In genomic region chr3:14887686-14888295, GRCm38 (mm10) we compare ENCODE assay signal across 8 mouse cellular contexts. TPM values are rescaled to one million over a fixed set of nuclear protein-coding genes. Genes with fewer than 3 reads are reported as not detected.
DNase-seq lines count a peak whose midpoint lies in the region; ATAC-seq and TF ChIP-seq lines count a peak whose summit lies in the region.

No protein-coding gene starts in this region.

- H3K4me3 ChIP-seq in hindbrain, embryonic 13.5 days = no peak overlapping the region
- H3K4me3 ChIP-seq in hindbrain, embryonic 11.5 days (ENCODE audit: low read depth, low read length) = no peak overlapping the region
- H3K4me3 ChIP-seq in brown adipose tissue, adult 24 weeks (ENCODE audit: insufficient read depth, low read depth, low read length) = no peak overlapping the region
- no peak overlapping the region for H3K4me3 ChIP-seq in midbrain, postnatal 0 days (ENCODE audit: low read depth, low read length)
- H3K4me3 ChIP-seq in intestine, embryonic 15.5 days (replicated peaks) = no peak overlapping the region

- H3K9ac ChIP-seq in hindbrain, embryonic 13.5 days = no peak overlapping the region
- H3K9ac ChIP-seq in hindbrain, embryonic 11.5 days (ENCODE audit: low read depth, low read length) = no peak overlapping the region
- H3K9ac ChIP-seq in midbrain, postnatal 0 days (replicated peaks; ENCODE audit: low read length, poor library complexity, severe bottlenecking) = no peak overlapping the region
- H3K9ac ChIP-seq in intestine, embryonic 15.5 days = no peak overlapping the region

- H3K27ac ChIP-seq in hindbrain, embryonic 13.5 days = no peak overlapping the region
- H3K27ac ChIP-seq in hindbrain, embryonic 11.5 days (ENCODE audit: low read depth, low read length) = no peak overlapping the region
- 0 out of 2 replicates have a peak overlapping the region, but pooled peaks have one; percentile 4 for H3K27ac ChIP-seq in brown adipose tissue, adult 24 weeks (replicated peaks; ENCODE audit: low read depth, low read length)
- H3K27ac ChIP-seq in midbrain, postnatal 0 days (ENCODE audit: low read depth, low read length) = no peak overlapping the region; the same call in 1 of the 2 replicates
- no peak overlapping the region for H3K27ac ChIP-seq in intestine, embryonic 15.5 days

- no peaks in the 10 kb centered on the region for H3K9me3 ChIP-seq in hindbrain, embryonic 13.5 days
- H3K9me3 ChIP-seq in hindbrain, embryonic 11.5 days (ENCODE audit: control insufficient read depth, low read length) = no peaks in the 10 kb centered on the region
- no peaks in the 10 kb centered on the region for H3K9me3 ChIP-seq in midbrain, postnatal 0 days (ENCODE audit: low read length)
- H3K9me3 ChIP-seq in intestine, embryonic 15.5 days = no peaks in the 10 kb centered on the region

- no peaks in the 10 kb centered on the region for H3K4me1 ChIP-seq in hindbrain, embryonic 13.5 days (replicated peaks)
- H3K4me1 ChIP-seq in hindbrain, embryonic 11.5 days (replicated peaks; ENCODE audit: control insufficient read depth, insufficient read depth, low read length) = no peaks in the 10 kb centered on the region
- no peaks in the 10 kb centered on the region for H3K4me1 ChIP-seq in brown adipose tissue, adult 24 weeks (ENCODE audit: control insufficient read depth, insufficient read depth, insufficient read length, low read length)
- no peaks in the 10 kb centered on the region for H3K4me1 ChIP-seq in midbrain, postnatal 0 days (ENCODE audit: insufficient read depth, low read length)
- H3K4me1 ChIP-seq in intestine, embryonic 15.5 days (replicated peaks) = no peaks in the 10 kb centered on the region

- no peaks in the 10 kb centered on the region for H3K36me3 ChIP-seq in hindbrain, embryonic 13.5 days
- H3K36me3 ChIP-seq in hindbrain, embryonic 11.5 days (ENCODE audit: control insufficient read depth, insufficient read depth, low read length) = no peaks in the 10 kb centered on the region
- H3K36me3 ChIP-seq in midbrain, postnatal 0 days (ENCODE audit: insufficient read depth, low read length) = no peaks in the 10 kb centered on the region
- no peaks in the 10 kb centered on the region for H3K36me3 ChIP-seq in intestine, embryonic 15.5 days

- no peak for ATAC-seq in hindbrain, embryonic 13.5 days (ENCODE audit: low FRiP score)
- no peak for ATAC-seq in hindbrain, embryonic 11.5 days (ENCODE audit: low FRiP score)
- ATAC-seq in midbrain, postnatal 0 days (ENCODE audit: low FRiP score) = no peak
- ATAC-seq in intestine, embryonic 15.5 days = no peak

- H3K27me3 ChIP-seq in hindbrain, embryonic 13.5 days = peaks cover 9% of the 10 kb centered on the region
- H3K27me3 ChIP-seq in hindbrain, embryonic 11.5 days (ENCODE audit: control insufficient read depth, insufficient read depth, low read length) = peaks cover 4% of the 10 kb centered on the region; the same call in 1 of the 2 replicates
- H3K27me3 ChIP-seq in midbrain, postnatal 0 days (ENCODE audit: insufficient read depth, low read length) = no peaks in the 10 kb centered on the region
- peaks cover 6% of the 10 kb centered on the region; the same call in 1 of the 2 replicates for H3K27me3 ChIP-seq in intestine, embryonic 15.5 days (replicated peaks)

- 0 out of 2 replicates have a peak overlapping the region, but pooled peaks have one; percentile 5 for H3K4me2 ChIP-seq in hindbrain, embryonic 13.5 days
- H3K4me2 ChIP-seq in hindbrain, embryonic 11.5 days (replicated peaks; ENCODE audit: low read depth, low read length) = no peak overlapping the region
- peak overlapping the region; percentile 21; the same call in 1 of the 2 replicates for H3K4me2 ChIP-seq in midbrain, postnatal 0 days (ENCODE audit: low read depth, low read length, poor library complexity, severe bottlenecking)
- no peak overlapping the region for H3K4me2 ChIP-seq in intestine, embryonic 15.5 days (replicated peaks)

- 64% methylated on average over 10 of the region's 10 CpGs for WGBS in hindbrain, embryonic 13.5 days
- WGBS in hindbrain, embryonic 11.5 days = 65% methylated on average over 10 of the region's 10 CpGs
- 74% methylated on average over 10 of the region's 10 CpGs for WGBS in midbrain, postnatal 0 days
- WGBS in intestine, embryonic 15.5 days = 75% methylated on average over 10 of the region's 10 CpGs

- DNase-seq in hindbrain, embryonic 11.5 days (ENCODE audit: low spot score) = no peak
- peak; percentile 67 for DNase-seq in liver
- DNase-seq in midbrain, postnatal 0 days (ENCODE audit: low spot score) = no peak
- no peak for DNase-seq in thymus, postnatal 0 days (ENCODE audit: low spot score)
- DNase-seq in kidney, postnatal 10 days = no peak

- TF ChIP-seq CTCF in midbrain, postnatal 0 days (IDR thresholded peaks at IDR 0.05) = no peak

RNA-seq across cellular contexts. Expression of gene Car2, which starts 1.7 kb away (rescaled TPM):
- 29.6 and 31.4 TPM in 2 replicates for polyA plus RNA-seq in hindbrain, embryonic 13.5 days (2015; fragmentation: Nextera tagmentation; extraction: Ambion mirVana)
- 105 and 108 TPM in 2 replicates for polyA plus RNA-seq in hindbrain, embryonic 11.5 days (2014; fragmentation: Nextera tagmentation; extraction: Ambion mirVana)
- polyA plus RNA-seq in brown adipose tissue, adult 24 weeks (2012; ENCODE audit: insufficient read depth, insufficient read length, missing spikeins) = 16.9 and 19.2 TPM in 2 replicates
- 31.9 and 50.1 TPM in 2 replicates for total RNA-seq in midbrain, postnatal 0 days (2014; rRNA removed)
- polyA plus RNA-seq in midbrain, postnatal 0 days (2015; fragmentation: Nextera tagmentation; extraction: Ambion mirVana) = 32.4 and 38.1 TPM in 2 replicates
- 8.4 and 9.8 TPM in 2 replicates for polyA plus RNA-seq in thymus, postnatal 0 days (2015; fragmentation: Nextera tagmentation; extraction: Ambion mirVana)
- polyA plus RNA-seq in intestine, embryonic 15.5 days (2015; fragmentation: Nextera tagmentation; extraction: Ambion mirVana) = 56.2 and 69.8 TPM in 2 replicates

RNA-seq across cellular contexts. Expression of gene Car3, which starts 24.5 kb away (rescaled TPM):
- polyA plus RNA-seq in hindbrain, embryonic 13.5 days (2015; fragmentation: Nextera tagmentation; extraction: Ambion mirVana) = 1.1 and 1.4 TPM in 2 replicates
- polyA plus RNA-seq in hindbrain, embryonic 11.5 days (2014; fragmentation: Nextera tagmentation; extraction: Ambion mirVana) = 5.1 and 5.2 TPM in 2 replicates
- polyA plus RNA-seq in brown adipose tissue, adult 24 weeks (2012; ENCODE audit: insufficient read depth, insufficient read length, missing spikeins) = 5,717 and 6,809 TPM in 2 replicates
- 0.99 and 1.3 TPM in 2 replicates for total RNA-seq in midbrain, postnatal 0 days (2014; rRNA removed)
- 1.7 and 2.5 TPM in 2 replicates for polyA plus RNA-seq in midbrain, postnatal 0 days (2015; fragmentation: Nextera tagmentation; extraction: Ambion mirVana)
- polyA plus RNA-seq in thymus, postnatal 0 days (2015; fragmentation: Nextera tagmentation; extraction: Ambion mirVana) = 1.3 and 23.5 TPM in 2 replicates
- polyA plus RNA-seq in intestine, embryonic 15.5 days (2015; fragmentation: Nextera tagmentation; extraction: Ambion mirVana) = 3.8 and 4.6 TPM in 2 replicates

Comparison
In these comparisons a context has a peak if more than half of its experiments do, and no peak if none do; other contexts are left out.
1. H3K4me2 ChIP-seq: peak in hindbrain, embryonic 13.5 days (single experiment) and midbrain, postnatal 0 days (single experiment); none in hindbrain, embryonic 11.5 days (single experiment) and intestine, embryonic 15.5 days (single experiment).
2. RNA of gene Car3, which starts 24.5 kb away (polyA plus RNA-seq): 5,717 to 6,809 TPM in brown adipose tissue, adult 24 weeks; 1.3 to 23.5 TPM in thymus, postnatal 0 days, 5.1 to 5.2 TPM in hindbrain, embryonic 11.5 days, 3.8 to 4.6 TPM in intestine, embryonic 15.5 days, 1.7 to 2.5 TPM in midbrain, postnatal 0 days and 1.1 to 1.4 TPM in hindbrain, embryonic 13.5 days; every median in the first group is over 100 times any median in the second.